Mouse (Mus musculus) left cerebral cortex, adult 9 months (tissue): ENCODE results near the gene Stx18.

Source experiments
- DNase-seq, 2 experiments: peaks; one replicate each; pipeline ENCODE4 v3.0.0; 2022; ENCODE audit warnings: low spot score in 2 of 2

Stx18 gene

DNA sequence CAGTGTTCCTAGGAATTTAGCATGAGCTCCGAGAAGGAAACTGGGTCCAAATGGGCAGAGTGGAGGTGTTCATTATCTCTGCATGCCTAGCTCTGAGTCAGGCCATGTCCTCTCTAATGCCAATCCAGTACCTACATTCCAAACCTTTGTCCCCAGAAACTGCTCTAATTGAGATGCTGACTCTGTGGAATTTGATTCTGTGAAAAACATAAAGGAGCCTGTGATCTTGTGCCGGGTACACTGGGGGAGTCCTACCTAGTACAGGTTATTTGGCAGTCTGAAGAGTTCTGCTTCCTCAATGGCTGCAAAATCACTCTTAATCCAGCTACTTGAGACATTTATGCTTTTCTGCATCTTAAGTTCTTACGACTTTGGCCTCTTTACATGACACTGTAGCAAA is 40.0 kb downstream of the Stx18 start:
- no peak for DNase-seq

DNA sequence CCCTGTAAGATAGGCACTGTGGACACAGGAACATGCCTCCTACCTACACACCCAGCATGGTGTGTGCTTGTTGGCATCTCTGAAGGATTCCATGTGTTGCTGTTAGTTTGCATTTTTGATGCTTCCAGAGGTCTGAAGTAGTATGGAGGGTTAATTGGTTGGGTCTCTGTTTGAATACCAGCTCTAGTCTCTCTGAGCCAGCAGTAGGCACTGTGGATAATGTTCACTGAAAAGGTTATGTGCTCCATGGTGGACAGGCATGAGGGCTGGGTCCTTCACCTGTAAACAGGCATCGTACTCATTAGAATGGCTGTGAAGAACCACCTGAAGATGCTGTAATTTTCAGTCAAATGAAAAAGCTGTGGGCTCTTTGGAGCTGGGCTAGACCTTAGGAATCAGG is 41.9 kb downstream of the Stx18 start:
- no peak for DNase-seq

DNA sequence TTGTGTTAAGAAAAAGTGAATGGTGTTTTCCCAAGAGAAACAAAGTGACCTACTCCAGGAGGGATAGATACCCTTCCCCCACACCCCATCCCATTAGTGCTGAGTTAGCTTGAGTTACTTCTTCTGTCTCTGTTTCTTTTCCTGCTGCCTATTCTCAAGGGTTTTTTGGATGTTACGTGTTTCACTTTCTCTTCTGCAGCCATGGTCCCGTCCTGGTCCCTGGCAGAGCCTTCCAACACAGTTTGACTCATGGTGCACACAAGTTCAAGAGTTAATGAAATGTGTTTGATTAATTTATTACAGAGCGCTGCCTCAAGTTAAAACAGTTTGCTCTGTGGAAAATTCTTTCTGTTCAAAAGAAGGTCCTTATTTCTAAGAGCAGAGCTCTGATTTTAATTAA is 44.0 kb downstream of the Stx18 start:
- DNase-seq = no peak

DNA sequence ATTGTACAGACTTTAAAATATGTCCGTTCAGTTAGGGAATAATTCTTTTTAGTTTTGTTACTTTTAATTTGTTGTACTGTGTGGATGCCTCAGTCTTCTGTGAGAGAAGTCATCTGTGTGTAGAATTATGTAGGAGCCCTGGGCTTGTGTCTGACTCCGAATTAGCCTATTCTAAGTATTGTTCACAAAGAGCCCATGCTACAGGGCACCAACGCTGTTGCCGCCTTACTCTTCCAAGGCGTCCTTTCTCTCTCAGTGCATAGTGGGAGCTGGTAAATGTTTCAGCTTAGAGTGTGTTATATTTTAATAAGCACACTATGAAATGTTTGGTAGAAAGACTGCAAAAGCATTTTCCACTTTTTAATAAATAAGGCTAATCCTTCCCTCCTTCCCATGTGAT is 44.8 kb downstream of the Stx18 start:
- DNase-seq = no peak

DNA sequence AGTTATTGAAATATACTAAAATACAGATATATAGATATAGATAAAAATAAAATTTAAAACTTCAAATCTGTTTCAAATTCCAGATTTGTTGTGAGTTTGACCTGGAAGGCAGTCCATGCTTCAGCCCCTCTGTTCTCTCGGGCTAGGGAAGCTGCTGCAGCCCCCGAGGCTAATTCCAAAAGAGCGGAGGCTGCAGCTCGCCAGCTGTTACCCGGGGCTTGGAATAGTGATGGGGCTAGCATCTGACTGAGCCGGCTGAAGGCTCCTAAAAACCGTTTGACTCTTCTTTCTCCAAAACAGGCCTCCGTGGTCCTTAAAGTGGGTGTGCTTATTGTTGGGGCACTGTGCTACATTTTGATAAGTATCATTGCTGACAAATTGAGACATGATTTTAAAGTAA is 46.1 kb downstream of the Stx18 start:
- no peak for DNase-seq

DNA sequence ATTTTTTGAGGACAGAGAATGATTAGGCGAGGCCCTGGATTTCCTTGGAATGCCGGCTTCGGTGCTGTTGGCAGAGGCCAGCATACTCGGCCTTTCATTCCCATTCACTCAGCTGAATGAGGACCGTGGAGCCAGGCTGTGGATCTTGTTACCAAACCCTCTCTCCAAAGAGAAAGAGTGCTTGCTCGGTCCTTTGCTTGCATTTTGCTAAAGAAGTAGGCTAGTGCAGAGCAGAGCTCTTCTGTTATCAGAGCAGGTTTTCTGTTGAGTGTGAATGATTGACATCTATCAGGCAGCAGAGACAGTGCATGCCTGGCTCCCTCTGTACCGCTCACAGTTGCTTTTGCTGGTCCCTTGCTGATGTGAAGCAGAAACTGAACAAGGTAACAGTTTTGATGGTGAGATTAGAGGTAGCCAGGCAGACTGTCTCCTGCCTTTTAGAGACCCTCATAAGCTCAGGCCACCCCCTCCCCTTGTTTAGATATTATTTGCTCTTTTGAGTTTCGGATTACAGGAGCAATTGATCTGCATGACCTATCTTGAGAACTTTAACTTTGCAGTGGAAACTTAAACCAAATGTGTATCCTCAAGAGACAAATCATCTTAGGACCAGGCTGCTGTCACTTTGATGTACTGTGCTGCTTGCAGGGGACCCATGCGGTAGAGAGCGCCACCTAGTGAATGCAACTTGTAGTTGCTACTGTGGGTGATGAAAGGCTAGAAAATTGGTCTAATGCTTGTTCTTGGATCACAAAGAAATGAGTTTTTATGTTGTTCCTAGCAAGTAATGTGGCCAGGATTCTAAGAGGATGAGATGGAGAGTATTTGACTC is 47.2 kb downstream of the Stx18 start:
- DNase-seq = peak in 1 of 2 experiments; percentile 48

DNA sequence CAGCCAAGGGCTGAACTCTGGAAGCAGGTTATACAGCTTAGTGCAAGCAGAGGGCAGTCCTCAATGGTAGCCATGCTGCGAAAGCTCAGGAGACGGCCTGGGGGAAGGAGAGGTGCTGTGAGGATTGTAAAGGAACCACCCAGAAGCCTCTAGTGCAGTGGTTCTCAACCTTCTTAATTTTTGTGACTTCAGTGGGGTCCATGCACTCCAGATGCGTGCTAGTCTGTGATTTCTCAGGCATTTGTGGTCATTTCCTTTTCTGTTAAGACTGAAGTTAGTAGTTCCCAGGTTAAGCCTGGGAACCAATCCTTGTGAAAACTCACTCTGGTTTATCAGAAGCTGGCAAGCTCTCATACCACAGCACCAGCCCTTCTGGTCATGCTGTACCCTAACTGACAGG is 51.6 kb downstream of the Stx18 start:
- DNase-seq = no peak

DNA sequence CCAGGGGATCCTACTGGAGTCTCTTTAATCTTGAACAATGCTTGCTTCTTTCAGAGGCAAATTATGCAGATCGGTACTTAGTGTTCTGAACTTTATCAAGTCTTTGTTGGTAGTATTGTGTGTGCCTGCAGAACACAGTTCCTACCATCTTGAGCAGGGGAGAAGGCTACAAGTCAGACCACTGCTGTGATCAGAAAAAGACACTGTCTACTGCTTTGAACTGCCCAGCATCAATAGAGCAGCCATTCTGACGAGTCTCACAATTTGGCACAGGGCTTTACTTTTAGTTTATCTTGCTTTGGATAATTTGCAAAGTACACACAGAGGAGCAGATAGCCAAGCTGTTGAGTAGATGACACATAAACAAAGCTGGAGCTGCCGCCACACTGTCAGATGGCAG is 52.0 kb downstream of the Stx18 start:
- DNase-seq = no peak

DNA sequence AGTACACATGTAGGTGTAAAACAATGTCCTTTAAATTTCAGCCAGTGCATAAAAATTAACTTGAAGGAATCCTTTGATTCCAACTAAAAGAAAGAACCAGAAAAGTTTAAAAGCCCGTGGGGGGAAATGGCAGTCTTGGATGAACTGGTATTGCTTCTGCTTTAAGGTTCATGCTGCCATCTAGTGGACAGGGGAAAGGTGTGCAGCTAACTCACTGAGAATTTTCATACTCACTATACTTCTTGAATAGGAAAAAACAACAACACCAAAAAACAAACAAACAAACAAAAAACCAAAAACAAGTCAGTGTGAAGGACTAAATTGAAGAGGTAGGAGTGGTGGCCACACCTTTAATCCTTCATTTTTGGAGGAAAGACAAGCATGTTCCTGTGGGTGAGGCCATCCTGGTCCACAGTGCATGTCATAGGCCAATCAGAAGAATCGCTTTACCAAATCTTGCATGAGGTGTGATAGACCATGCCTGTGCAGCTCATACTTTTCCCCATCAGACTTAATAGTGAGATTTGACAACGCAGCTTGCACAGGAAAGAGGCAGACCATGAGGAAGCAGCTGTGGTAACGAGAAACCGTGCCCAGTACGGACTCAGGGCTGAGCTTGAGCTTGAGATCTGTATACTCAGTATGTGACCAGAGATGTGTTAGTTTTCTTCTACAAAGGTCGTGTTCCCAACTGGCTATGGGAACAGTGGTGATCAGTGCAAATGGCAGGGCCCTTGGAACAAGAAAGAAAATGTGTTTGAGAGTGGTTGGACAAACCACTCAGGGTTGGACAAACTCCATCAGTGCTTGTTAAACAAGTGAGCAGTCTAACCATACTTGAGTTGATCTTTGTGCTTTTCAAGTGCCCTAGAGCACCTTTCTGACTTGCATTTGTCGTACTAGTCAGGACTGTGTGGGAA is 52.8 kb downstream of the Stx18 start:
- DNase-seq = peak in 1 of 2 experiments; percentile 61

DNA sequence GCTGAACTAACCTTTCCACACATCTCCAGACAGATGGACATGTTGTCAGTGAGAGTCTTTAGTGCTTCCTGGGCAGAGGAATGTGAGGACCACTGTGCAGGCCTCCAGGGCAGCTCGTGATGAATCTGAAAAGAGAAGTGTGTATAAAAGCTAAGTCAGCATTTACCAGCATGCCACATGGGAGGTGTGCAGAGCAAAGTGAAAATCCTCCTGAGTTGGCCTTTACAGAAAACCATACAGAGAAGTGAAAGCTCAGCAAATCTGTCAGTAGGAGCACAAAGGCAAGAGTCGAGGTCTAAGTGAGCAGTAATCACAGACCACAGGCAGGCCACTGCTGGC is 53.4 kb downstream of the Stx18 start:
- DNase-seq = no peak

DNA sequence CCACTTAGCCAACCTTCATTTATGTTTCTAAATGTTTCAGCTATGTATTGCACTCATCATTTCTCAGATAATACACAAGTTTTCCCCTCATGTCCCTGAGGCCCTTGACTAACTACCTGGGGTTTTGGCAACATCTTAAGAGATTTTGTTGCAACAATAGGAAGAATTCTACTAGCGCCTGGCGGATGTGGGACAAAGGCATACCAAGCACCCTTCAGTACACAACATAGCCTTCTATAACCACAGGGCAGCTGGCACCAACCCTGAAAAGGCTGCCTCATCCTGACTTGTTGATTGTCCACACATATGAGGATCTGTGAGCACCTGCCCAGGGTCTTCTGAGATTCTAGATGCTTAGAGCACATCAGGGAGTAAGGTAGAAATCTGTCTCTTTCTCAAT is 55.8 kb downstream of the Stx18 start:
- DNase-seq = no peak

DNA sequence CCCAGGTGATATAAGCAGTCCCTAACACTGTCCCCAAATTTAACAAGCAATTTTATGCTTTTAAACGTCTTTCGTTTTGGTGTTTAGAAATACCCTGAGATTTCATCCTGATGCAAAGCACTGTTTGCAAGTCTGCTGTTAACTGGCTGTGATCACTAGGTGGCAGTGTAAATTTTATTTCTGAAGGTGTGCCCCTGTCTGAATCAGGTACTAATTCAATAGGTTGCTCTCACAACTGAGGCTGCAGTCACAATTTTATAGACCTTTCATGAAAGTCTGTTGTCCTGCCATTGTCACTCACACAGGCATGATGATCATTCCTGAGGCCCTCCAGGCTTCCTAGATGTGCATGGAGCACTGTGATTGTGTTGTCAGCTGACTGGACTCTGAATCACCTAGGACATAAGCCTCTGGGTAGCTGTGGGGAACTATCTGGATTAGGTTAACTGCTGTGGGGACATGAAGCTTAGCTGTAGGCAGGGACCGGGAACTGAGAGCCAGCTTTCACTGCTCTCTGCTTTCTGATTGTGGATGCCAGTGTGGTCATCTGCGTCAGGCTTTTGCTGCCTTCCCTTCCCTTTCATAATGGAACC is 59.1 kb downstream of the Stx18 start:
- no peak for DNase-seq

DNA sequence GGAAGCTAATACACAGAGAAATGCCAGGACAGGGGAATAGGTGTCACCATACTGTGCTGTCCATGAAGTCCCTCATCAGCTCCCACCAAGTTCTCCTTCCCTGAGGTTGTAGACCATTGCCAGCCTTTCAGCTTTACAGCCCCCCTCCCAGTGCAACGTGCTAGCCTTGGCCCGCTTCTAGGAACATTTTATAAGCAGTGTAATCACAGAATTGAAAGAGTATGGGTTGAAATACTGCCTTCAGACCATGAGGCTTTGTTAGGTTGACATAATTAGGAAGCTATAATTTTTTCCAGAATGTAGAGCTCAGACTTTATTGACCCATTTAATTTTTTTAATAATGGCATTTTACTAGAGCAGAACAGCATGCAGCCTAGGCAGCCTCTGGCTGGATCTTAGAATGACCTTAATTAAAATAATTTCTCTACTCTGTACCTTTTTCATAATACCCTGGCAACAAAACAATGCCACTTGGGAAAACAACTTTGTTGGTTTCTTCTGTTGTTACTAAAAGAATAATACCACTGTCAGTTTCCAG is 60.7 kb downstream of the Stx18 start:
- DNase-seq = no peak

DNA sequence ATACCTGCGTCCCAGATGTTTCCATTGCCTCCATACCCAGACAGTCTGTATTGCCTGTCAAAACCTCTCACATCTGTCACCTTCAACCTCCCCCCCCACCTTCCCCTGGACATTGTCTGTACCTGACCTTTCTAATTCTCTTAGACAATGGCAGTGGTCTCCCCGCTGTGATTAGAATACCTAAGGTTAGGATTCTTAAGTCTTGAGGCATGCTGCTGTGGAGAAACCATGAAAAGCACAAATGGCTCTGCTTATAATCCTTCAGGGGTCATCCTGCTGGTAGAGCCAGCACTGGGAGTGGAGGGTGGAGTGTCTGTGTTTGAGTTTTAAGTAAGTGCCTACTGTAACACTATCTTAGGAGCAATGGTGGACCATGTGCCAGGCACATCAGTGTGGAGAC is 64.4 kb downstream of the Stx18 start:
- no peak for DNase-seq

DNA sequence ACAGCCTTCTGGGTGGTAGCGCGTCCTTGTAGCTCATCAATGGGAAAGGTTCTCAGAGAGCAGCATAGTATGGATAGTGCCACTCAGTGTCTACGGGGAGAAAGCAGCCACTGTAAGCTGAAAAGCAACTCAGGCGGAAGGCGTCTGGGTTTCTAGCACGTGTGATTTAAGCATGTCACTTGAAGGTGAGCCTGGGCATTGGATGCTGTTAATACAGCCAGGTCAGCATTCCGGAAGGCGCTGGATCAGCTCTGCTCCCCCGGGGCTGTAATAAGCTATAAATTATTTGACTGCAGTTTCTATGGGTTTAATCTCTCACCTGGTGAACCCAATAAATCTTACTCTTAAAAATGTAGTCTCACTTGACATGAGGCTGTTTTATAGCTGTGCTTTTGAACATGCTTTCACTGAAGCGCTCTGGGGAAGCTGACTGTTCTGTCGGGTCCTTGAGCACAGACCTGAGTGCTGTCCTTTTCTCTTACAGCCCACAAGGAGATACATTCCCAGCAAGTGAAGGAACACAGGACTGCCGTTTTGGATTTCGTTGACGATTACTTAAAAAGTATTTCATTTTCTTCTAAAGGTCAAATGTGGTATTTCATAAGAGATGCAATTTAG is 67.6 kb downstream of the Stx18 start:
- DNase-seq = no peak

DNA sequence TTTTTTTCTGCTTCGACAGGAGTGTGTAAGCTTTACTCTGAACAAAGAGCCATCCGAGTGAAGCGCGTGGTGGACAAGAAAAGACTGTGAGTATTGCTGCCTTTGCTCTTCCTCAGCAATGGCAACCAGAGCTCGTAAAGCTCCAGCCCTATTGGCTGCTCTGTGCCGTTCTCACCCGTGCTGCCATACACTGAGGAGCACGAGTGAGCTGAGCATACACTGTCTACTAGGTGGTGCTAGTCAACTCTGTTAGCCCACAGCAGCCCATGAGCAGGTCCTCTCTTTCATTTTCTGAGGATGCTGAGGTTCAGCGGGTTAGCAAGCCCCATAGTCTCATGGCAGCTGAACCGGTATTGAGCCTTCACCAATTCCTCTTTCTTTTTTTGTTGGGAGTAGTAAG is 68.3 kb downstream of the Stx18 start:
- no peak for DNase-seq

DNA sequence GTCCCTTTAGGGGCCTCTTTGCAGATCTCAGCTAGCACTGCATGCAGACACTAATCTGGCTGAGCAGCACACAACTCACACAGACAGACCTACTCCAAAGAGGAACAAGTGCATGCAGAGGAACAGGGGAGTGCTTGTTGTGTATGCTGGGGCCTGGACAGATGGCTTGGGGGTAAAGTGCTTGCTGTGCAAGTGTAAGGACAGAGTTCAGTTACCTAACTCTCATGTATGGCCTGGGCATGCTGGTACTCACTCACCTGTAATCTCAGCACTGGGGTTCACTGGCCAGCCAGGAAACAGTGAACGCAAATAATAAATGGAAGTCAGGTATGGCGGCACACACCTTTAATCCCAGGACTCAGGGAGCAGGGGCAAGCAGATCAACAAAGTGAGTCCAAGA is 76.0 kb downstream of the Stx18 start:
- DNase-seq = no peak

DNA sequence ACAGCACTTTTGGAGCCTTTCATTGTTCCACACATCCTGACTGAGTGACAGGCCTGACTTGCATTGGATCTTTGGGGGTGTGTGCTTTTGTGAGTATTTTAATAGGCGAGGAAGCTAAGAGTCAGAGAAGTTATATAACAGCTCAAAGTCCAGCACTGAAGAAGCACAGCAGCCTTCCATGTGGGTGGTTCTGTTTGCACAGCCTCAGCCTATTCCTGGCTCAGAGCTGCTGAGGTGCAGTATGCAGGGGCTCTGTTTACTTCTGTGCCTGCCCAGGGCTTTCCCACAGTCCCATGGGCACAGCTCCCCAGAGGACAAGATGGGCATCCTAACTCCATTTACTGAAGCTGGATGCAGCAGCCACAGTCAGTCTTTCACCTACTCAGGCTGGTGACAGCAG is 78.5 kb downstream of the Stx18 start:
- peak; percentile 82 to 84 for DNase-seq

DNA sequence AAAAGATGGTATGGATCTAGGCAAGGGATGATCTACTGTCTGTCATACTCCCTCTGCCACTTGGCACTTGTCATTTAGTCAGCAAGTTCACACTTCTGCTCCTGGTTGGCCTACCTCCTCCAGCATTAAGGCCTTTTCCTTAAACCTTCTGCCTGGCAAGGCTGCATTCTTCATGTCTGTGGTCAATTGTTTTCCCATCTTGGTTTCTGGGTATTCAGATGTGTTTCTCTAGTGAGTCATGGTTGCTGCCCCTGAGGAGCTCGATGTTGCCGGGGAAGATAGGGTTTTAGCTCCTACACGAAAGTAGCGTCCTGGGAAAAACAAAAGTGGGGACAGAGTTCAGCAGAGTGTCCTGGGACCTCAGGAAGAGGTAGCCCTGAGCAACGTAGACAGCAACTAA is 80.7 kb downstream of the Stx18 start:
- DNase-seq = no peak

DNA sequence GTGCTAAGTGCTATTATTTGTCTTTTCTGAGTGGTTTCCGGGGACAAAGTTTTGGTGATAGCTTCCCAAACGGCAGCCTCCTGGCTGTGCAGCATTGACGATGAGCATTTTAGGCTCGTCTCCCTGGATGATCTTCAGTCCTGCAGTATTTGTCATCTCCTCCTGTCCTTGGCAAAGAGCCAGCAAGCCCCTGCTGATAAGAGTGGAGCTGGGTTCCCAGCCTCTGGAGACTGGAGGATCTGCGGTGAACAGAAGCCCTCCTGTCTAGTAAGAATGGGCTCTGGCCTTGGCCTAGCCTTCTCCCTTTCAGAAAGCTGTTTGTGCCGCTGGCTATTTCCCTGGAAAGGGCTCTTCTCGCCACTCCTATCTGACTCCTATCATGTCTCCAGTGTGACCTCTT is 83.2 kb downstream of the Stx18 start:
- no peak for DNase-seq

DNA sequence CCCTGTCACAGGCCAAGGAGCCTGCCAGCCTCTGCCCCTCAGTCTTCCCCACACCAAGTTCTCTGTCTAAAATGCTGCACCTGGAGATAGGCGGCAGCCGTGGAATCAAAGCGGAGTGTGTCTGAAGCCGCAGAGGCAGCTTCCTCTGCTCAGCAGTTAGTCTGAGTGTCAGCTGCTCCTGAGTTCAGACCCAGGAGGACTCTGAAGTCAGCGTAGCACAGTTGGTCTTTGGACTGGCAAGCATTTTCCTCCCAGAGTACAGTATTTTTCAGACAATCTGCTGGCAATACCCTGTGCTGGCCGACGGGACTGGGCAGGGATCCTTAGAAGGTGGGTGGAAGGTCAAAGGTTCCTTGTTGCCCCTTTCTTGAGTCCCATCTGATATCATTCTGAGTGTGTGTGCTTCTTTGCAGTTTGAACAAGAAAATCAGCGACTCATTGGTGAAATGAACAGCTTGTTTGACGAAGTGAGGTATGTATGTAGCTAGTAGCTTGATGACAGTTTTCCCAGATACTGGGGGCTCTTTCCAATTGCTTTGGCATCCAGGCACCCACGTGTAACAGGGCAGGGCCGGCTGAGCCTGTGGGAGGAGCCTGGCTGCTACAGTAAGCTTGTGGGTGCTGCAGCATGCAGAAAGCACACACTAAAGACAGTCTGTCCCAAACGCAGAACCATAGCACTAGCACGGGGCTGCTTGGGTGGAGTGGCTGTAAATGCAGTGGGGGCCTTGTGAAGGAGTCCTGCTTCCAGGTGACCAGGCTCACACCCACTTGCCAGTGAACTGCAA is 88.2 kb downstream of the Stx18 start:
- no peak for DNase-seq
